Mouse (Mus musculus) megakaryocyte, adult 5-6 weeks (primary cell): Measurements from ENCODE around the gene Igf2bp2. TPM values are rescaled to one million over a fixed set of nuclear protein-coding genes. Genes with fewer than 3 reads are reported as not detected.

Source experiments
- ATAC-seq: 2 replicates; pipeline ENCODE4 v1.8.0; 2016; ENCODE audit warnings: mild to moderate bottlenecking, inconsistent platforms; ENCODE audit not compliant: poor library complexity, severe bottlenecking
- total RNA-seq, 2 experiments: library from RNA; stranded (forward) in 1 of 2; stranded (reverse) in 1 of 2; fragments of 153-499, 151-499 nt in 1 of 2; fragments of 221-1000, 200-1000 nt in 1 of 2; gene quantifications; 2 replicates each; pipeline versions ENCODE4 v1.2.3 to v1.2.4; 2015 to 2017

Igf2bp2 gene
- total RNA-seq (2015): 0.32 and 0.49 TPM in 2 replicates
- 0.45 and 0.99 TPM in 2 replicates for total RNA-seq (2017)

DNA sequence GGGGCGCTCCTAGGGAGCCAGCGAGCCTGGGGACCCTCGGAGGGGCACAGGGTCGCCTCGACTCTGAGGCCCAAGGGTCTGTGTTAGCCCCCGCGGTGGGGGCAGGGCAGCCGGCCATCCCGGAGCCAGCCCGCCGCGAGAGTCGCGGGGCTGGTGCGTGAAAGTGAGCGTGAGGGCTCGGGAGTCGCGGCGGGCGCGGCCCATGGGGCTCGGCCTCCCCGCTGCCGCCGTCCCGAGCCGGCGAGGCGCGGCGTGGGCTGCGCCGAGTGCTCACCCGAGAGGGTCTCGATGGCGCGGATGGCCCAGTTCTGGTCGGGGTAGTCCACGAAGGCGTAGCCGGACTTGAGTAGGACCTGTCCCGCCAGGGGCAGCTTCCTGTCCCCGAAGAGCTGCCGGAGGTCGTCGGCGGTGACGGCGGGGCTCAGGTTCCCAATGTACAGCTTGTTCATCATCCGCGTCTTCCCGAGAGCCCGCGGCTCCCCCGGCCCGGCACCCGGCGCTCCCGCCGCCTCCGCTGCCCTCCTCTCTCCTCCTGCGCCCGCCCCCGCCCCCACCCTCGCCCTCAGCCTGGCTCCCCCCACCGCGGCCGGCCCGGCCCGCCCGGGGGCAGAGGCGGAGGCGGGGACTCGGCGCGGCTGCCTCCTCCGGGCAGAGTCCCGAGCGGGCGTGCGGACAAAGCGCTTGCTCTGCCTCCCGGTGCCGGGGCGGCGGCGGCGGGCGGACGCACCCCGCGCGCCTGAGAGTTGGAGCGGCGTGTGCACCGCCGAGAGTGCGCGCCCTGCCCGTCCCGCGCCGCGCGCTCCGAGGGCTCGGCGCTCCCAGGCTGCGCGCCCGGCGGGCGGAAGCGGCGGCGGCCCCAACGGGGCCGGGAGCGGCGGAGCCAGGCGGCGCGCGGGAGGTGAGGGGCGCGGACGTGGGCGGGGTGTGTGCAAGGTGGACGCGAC, at the start of gene Igf2bp2:
TSS of gene Igf2bp2 (minus strand) at position 788 of the 944 bp plus-strand sequence.
- no peak for ATAC-seq

DNA sequence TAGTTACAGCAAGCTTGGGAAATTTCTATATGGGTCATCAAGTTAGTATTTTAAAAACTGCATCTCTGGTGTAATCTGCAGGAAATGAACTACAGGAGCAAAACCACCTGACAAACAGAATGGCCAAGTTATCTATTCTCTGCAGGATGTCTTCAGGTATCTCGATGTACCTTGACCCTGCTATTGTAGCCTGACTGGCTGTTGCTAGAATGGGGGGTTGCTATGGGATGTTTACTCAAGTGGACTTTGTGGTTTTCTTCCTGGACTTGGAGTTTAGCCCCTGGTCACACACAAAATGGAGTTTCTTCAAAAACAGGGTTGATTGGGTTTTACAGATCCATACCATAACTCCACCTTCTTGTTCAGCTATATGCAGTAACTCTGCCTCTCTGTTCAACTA, 40.4 kb upstream of the Igf2bp2 start:
- ATAC-seq: no peak

- ATAC-seq: no peak
Measured at GRCm38 (mm10) chr16:22201858-22202257, 38.8 kb upstream of the Igf2bp2 start.

DNA sequence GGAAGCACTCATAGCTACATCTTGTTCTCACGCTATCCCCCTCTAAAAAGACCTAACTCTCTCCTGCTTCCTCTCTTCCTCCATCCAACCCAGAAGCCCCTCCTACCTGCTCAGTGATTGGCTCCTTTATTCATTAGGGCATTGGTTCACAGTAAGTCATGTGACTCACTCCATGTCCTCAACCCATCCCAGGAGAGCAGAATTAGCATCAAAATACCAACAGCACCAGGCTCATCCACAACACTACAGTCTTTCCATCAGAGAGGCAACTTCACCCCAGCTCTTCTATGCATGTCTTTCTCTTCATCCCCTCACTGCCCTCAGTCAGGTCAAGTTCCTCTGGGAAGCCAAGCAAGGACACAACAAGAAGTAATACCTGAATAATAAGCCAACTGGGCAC, 37.4 kb upstream of the Igf2bp2 start:
- ATAC-seq: no peak

GRCm38 (mm10) chr16:22187366-22187765, 24.3 kb upstream of the Igf2bp2 start:
- no peak for ATAC-seq

DNA sequence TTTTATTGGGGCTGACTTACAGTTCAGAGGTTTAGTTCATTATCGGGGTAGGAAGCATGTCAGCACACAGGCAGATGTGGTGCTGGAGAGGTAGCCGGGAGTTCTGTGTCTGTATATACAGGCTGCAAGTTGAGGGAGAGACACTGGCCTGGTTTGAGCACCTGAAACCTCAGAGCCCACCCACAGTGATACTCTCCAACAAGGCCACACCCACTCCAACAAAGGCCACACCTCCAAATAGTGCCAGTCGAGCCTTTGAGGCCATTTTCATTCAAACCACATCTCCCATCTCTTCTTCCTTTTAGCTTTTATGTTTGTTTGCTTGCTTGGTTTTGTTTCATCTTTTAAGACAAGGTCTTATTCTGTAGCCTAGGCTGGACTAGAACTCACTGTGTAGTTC, 22.3 kb upstream of the Igf2bp2 start:
- no peak for ATAC-seq

GRCm38 (mm10) chr16:22184113-22184512, 21.0 kb upstream of the Igf2bp2 start:
- no peak for ATAC-seq

- ATAC-seq: no peak
Measured at GRCm38 (mm10) chr16:22182286-22182685, 19.2 kb upstream of the Igf2bp2 start.

DNA sequence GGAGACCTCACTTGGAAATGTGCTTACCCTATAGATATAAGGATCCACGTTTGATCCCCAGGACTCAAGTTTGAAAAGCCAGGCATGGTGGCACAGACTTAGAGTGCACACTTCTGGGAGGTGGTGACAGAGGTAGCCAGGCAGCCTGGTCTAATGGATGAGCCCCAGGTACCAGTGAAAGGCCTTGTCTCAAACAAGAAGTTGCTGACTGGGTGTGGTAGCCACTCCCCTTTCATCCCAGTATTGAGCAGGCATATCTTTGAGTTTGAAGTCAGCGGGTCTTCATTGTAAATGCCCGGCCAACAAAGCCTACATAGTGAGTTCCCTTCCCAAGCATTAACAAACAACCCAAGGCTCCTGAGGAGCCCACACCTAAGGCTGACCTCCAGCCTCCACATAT, 15.7 kb upstream of the Igf2bp2 start:
- no peak for ATAC-seq

- ATAC-seq: no peak
Measured at GRCm38 (mm10) chr16:22177999-22178398, 14.9 kb upstream of the Igf2bp2 start.

GRCm38 (mm10) chr16:22168731-22169130, 5.6 kb upstream of the Igf2bp2 start:
- ATAC-seq: no peak

DNA sequence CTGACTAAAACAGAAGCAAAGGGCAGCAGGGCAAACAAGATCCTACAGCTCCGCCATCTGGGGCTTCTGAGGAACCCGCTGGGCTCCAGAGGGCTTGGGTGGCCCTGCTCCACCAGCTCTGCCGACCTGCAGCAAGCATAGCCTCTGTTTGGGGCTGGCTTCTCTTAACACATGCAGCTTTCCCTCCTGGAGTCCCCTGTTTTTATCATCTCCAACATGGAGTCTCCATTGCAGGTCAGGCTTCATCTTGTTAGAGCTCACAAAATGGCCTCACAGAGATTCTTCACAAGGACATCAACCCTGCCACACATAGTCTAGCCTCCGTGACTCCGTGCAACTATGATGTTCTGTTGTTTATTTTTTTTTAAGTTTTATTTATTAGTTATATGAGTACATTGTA, 2.5 kb upstream of the Igf2bp2 start:
- ATAC-seq: no peak

DNA sequence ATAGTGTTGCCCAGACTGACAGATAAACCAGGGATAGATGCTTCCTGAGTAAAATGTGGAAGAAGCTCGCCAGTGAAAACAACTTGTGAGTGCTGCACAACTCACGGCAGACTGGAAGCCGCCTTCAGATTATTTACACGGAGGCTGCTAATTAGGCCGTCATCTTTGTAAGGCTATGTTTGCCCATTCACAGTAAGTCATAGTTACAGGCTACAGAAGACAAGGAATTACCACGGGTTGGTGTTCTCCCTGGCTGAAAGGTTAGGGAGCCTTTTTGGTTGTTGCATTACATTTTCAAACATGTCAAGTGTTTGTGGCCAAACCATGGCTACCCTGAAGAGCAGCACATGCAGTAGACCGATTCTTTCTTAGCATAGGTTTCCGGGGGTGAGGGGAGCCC, 1.3 kb upstream of the Igf2bp2 start:
- ATAC-seq: no peak

DNA sequence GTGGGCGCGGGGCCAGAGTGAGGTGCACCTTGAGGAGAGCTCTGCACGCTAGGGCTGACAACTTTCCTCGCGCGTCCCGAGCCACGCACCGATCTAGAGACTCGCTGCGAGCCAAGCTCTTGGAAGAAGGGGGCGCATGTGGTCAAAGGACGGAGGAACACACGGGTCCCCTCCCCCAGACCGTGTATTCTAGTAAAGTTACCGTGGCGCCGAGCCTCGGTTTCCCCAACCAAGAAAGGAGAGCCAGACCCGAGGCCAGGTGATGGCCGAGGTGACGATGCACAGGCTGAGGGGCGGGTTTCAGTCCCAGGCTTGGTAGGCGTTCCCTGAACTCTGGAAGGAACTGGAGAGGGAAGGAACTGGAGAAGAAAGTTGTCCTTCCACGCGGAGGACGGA, 355 bp upstream of the Igf2bp2 start:
- no peak for ATAC-seq

- ATAC-seq: no peak
Measured at GRCm38 (mm10) chr16:22162066-22162511, 1.0 kb downstream of the Igf2bp2 start.

DNA sequence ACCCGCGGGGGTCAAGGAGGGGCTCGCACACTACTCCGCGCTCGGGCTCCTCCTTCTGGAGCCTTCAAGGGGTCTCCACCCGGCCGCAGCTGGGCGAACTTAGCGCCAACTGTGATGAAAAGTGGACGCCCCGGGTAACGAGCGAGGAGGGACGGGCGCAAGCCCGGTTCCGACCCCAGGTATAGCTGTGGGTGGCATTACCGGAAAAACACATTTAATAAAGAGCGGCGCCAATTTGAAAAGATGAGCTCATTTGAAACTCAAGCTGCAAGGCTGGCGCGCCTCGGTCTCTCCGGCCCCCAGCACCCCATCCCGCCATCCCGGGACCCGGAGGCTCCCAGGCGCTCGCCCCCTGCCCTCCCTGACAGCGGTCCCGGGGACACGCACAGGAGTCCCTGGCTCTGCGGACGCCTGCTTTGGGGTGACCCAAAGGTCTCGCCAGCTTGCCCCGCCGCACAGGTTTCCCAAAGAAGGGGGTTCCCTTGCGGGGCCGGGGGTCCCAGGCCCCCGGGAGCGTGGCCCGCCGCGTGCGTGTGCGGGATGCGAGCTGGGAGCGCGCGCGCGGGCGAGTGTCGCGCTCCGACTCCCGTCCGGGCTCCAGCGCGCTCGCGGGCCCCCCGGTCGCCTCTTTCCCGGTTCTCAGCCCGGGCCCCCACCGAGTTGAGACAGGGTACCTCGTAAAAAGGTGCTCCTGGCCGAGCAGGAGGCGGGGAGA, 1.6 kb downstream of the Igf2bp2 start:
- ATAC-seq: no peak

DNA sequence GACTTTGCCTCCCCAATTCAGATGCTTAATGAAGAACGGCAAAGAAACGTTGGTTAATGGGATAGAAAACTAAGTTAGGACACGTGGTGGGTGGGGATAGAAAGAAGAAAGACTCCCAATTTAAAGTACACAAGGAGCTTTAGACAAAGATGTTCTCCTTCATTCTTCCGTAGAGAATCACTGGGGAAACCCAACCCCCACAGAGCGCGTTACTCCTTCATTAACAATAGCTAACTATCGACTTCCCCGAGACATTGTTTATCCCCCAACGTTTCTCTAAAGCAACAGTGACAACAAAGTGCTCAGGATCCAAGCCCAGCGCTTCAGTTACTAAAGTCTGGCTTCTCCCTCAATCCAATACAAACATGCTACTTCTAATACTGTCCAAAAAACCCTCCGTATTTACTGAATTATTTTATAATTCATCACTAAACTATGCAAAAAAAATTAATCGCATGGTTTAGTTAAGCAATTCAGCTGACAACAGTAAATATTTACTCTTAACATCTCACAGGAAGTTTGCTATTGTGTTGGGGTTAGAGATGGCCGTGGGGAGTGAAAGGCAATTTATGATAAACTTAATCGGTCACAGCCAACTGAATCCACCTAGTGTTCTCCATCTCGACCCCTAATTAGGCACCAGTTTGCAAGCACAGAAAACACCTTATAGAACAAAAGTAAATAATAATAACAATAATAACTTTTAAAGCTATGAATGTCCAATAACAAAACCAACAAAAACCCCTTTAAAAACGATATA, 2.5 kb downstream of the Igf2bp2 start:
- ATAC-seq: no peak

DNA sequence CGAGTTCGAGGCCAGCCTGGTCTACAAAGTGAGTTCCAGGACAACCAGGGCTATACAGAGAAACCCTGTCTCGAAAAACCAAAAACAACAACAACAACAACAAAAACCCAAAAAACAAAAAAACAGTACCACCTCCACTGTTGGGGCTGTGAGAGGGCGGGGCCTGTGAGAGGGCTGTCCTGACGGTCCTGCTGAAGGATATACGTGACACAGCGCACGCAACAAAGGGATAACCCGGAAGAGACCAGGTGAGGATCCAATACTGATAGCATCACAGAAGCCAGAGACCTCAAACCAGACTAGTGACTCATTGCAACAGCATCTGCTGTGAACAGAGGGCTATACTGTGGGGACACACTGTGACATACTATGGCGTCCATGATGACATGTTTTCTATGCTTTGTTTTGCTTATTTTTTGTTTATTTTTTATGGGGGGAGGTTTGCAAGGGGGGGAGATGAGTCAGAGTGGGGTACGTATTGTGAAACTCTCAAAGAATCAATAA, 10.1 kb downstream of the Igf2bp2 start:
- ATAC-seq: no peak

DNA sequence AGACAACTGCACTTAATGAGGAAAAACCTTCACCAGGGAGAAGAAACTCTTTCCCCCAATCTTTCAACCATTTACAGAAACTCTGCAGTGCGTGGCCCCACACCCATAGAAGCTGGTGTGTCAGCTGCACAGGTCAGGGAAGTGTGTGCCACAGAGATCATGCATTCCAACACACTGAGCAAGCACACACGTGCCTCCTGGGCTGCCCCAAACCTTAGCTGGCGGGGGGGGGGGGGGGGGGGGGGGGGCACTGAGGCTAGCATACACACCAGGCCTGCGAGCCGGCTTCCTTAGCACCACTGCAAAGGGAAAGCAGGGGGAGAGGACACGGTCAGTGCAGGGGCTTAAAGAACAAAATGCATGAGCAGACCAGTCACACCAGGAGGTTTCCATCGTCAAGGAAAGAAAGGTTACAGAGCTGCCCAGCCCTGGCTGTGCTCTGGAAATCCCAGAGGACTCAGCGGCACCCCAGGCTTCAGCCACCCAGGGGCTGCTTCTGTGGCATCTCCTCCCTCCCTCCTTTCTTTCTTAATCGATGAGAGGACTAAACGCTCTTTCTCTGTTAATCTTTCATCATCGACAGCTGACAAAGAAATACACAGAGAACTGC, 11.3 kb downstream of the Igf2bp2 start:
- no peak for ATAC-seq

DNA sequence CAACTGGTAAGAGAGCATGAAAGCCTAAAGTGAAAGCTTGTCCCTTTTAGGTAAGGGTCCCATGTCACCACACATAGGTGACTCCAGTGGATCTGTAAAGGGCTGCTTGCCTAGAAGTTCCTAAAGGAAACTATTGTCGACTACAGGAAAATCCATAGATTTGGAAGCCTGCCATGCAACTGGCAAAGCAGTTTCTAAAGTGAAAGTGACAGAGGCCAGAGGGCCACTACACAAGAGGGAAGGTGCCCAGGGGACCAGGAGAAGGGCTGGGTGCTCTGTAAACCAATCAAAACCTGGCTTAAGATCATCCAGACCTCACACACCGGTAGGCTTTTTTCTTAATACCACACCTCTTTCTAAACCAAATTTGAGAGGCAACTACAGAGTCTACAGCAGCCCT, 12.7 kb downstream of the Igf2bp2 start:
- no peak for ATAC-seq
